Mouse (Mus musculus): ENCODE data around the gene Nxpe5. TPM values are rescaled to one million over a fixed set of nuclear protein-coding genes. Genes with fewer than 3 reads are reported as not detected.

Nxpe5 gene
- polyA plus RNA-seq, 1 experiment from 2014 or later = not detected

GRCm38 (mm10) chr5:138280425-138280768 lies 54.7 kb downstream of the Nxpe5 start:
- Histone ChIP-seq H3K4me3 (replicated peaks; ENCODE audit: low read length) (peak overlapping the region; percentile 54), H3K27ac (no peak overlapping the region), H3K4me2 (replicated peaks) (peak overlapping the region; percentile 68), H3K4me1 (replicated peaks; ENCODE audit: control insufficient read depth, insufficient read depth, low read length) (peaks cover 37% of the 10 kb centered on the region), H3K27me3 (ENCODE audit: control insufficient read depth, insufficient read depth, low read length) (no peaks in the 10 kb centered on the region), H3K36me3 (replicated peaks; ENCODE audit: control insufficient read depth, insufficient read depth) (peaks cover 28% of the 10 kb centered on the region), H3K9ac (no peak overlapping the region), H3K9me3 (ENCODE audit: control insufficient read depth, low read length) (peaks cover 7% of the 10 kb centered on the region; the same call in 1 of the 2 replicates)
- DNase-seq (ENCODE audit: low spot score) (no peak), ATAC-seq (ENCODE audit: low FRiP score) (no peak)
- 21% methylated on average over 26 of the region's 26 CpGs for WGBS

- ATAC-seq (ENCODE audit: low FRiP score) (no peak), DNase-seq (ENCODE audit: low spot score) (no peak)
- Histone ChIP-seq H3K27me3 (ENCODE audit: control insufficient read depth, insufficient read depth, low read length) (no peaks in the 10 kb centered on the region), H3K4me3 (replicated peaks; ENCODE audit: low read length) (peak overlapping the region; percentile 54), H3K4me2 (replicated peaks) (peak overlapping the region; percentile 68), H3K4me1 (replicated peaks; ENCODE audit: control insufficient read depth, insufficient read depth, low read length) (peaks cover 33% of the 10 kb centered on the region), H3K27ac (no peak overlapping the region), H3K36me3 (replicated peaks; ENCODE audit: control insufficient read depth, insufficient read depth) (peaks cover 23% of the 10 kb centered on the region; the same call in 1 of the 2 replicates), H3K9ac (no peak overlapping the region), H3K9me3 (ENCODE audit: control insufficient read depth, low read length) (peaks cover 7% of the 10 kb centered on the region; the same call in 1 of the 2 replicates)
- 93% methylated on average over 15 of the region's 15 CpGs for WGBS
Measured at GRCm38 (mm10) chr5:138280829-138281228, 55.1 kb downstream of the Nxpe5 start.

- Histone ChIP-seq H3K4me3 (replicated peaks; ENCODE audit: low read length) (no peak overlapping the region), H3K9me3 (ENCODE audit: control insufficient read depth, low read length) (peaks cover 7% of the 10 kb centered on the region; the same call in 1 of the 2 replicates), H3K4me2 (replicated peaks) (no peak overlapping the region), H3K4me1 (replicated peaks; ENCODE audit: control insufficient read depth, insufficient read depth, low read length) (peaks cover 23% of the 10 kb centered on the region), H3K36me3 (replicated peaks; ENCODE audit: control insufficient read depth, insufficient read depth) (peaks cover 15% of the 10 kb centered on the region; the same call in 1 of the 2 replicates), H3K27ac (no peak overlapping the region), H3K9ac (no peak overlapping the region), H3K27me3 (ENCODE audit: control insufficient read depth, insufficient read depth, low read length) (no peaks in the 10 kb centered on the region)
- ATAC-seq (ENCODE audit: low FRiP score) (no peak), DNase-seq (ENCODE audit: low spot score) (no peak)
- 86% methylated on average over 2 of the region's 2 CpGs for WGBS
Measured at GRCm38 (mm10) chr5:138281798-138282197, 56.1 kb downstream of the Nxpe5 start.

- Histone ChIP-seq H3K9me3 (ENCODE audit: control insufficient read depth, low read length) (peaks cover 7% of the 10 kb centered on the region; the same call in 1 of the 2 replicates), H3K4me3 (replicated peaks; ENCODE audit: low read length) (no peak overlapping the region), H3K9ac (no peak overlapping the region), H3K36me3 (replicated peaks; ENCODE audit: control insufficient read depth, insufficient read depth) (no peaks in the 10 kb centered on the region), H3K27ac (no peak overlapping the region), H3K4me2 (replicated peaks) (no peak overlapping the region), H3K27me3 (ENCODE audit: control insufficient read depth, insufficient read depth, low read length) (no peaks in the 10 kb centered on the region), H3K4me1 (replicated peaks; ENCODE audit: control insufficient read depth, insufficient read depth, low read length) (peaks cover 6% of the 10 kb centered on the region)
- 59% methylated on average over 1 of the region's 1 CpGs for WGBS
- ATAC-seq (ENCODE audit: low FRiP score) (no peak), DNase-seq (ENCODE audit: low spot score) (no peak)
Measured at GRCm38 (mm10) chr5:138283540-138283939, 57.8 kb downstream of the Nxpe5 start.

- H3K27me3 ChIP-seq (ENCODE audit: control insufficient read depth, insufficient read depth, low read length) = no peaks in the 10 kb centered on the region
Measured at GRCm38 (mm10) chr5:138287861-138288260, 62.2 kb downstream of the Nxpe5 start.

GRCm38 (mm10) chr5:138291638-138292037 lies 65.9 kb downstream of the Nxpe5 start:
- no peak overlapping the region for H3K9ac ChIP-seq
- H3K36me3 ChIP-seq (replicated peaks; ENCODE audit: control insufficient read depth, insufficient read depth) = no peaks in the 10 kb centered on the region
- H3K4me3 ChIP-seq (replicated peaks; ENCODE audit: low read length) = no peak overlapping the region
- no peaks in the 10 kb centered on the region for H3K9me3 ChIP-seq (ENCODE audit: control insufficient read depth, low read length)
- H3K27me3 ChIP-seq (ENCODE audit: control insufficient read depth, insufficient read depth, low read length) = no peaks in the 10 kb centered on the region
- H3K4me1 ChIP-seq (replicated peaks; ENCODE audit: control insufficient read depth, insufficient read depth, low read length) = no peaks in the 10 kb centered on the region
- 80% methylated on average over 1 of the region's 1 CpGs for WGBS
- no peak overlapping the region for H3K27ac ChIP-seq
- DNase-seq (ENCODE audit: low spot score) (no peak), ATAC-seq (ENCODE audit: low FRiP score) (no peak)
- H3K4me2 ChIP-seq (replicated peaks) = no peak overlapping the region

More at GRCm38 (mm10) chr5:138287861-138288260, 62.2 kb downstream of the Nxpe5 start:
- H3K27ac ChIP-seq = no peak overlapping the region
- no peaks in the 10 kb centered on the region for H3K36me3 ChIP-seq (replicated peaks; ENCODE audit: control insufficient read depth, insufficient read depth)
- H3K4me3 ChIP-seq (replicated peaks; ENCODE audit: low read length) = no peak overlapping the region
- no peaks in the 10 kb centered on the region for H3K4me1 ChIP-seq (replicated peaks; ENCODE audit: control insufficient read depth, insufficient read depth, low read length)
- WGBS = 80% methylated on average over 3 of the region's 3 CpGs
- H3K9ac ChIP-seq = no peak overlapping the region
- no peak overlapping the region for H3K4me2 ChIP-seq (replicated peaks)
- ATAC-seq (ENCODE audit: low FRiP score) = no peak
- DNase-seq (ENCODE audit: low spot score) = no peak
- no peaks in the 10 kb centered on the region for H3K9me3 ChIP-seq (ENCODE audit: control insufficient read depth, low read length)

- H3K27ac ChIP-seq = no peak overlapping the region
- H3K27me3 ChIP-seq (ENCODE audit: control insufficient read depth, insufficient read depth, low read length) = no peaks in the 10 kb centered on the region
- no peaks in the 10 kb centered on the region for H3K36me3 ChIP-seq (replicated peaks; ENCODE audit: control insufficient read depth, insufficient read depth)
- no peak overlapping the region for H3K9ac ChIP-seq
- H3K9me3 ChIP-seq (ENCODE audit: control insufficient read depth, low read length) = no peaks in the 10 kb centered on the region
- H3K4me3 ChIP-seq (replicated peaks; ENCODE audit: low read length) = no peak overlapping the region
- no peaks in the 10 kb centered on the region for H3K4me1 ChIP-seq (replicated peaks; ENCODE audit: control insufficient read depth, insufficient read depth, low read length)
- H3K4me2 ChIP-seq (replicated peaks) = no peak overlapping the region
- ATAC-seq (ENCODE audit: low FRiP score) (no peak), DNase-seq (ENCODE audit: low spot score) (no peak)
Measured at GRCm38 (mm10) chr5:138294158-138294557, 68.5 kb downstream of the Nxpe5 start.

GRCm38 (mm10) chr5:138299613-138300012 lies 73.9 kb downstream of the Nxpe5 start:
- no peak overlapping the region for H3K27ac ChIP-seq
- H3K9me3 ChIP-seq (ENCODE audit: control insufficient read depth, low read length) = no peaks in the 10 kb centered on the region
- H3K27me3 ChIP-seq (ENCODE audit: control insufficient read depth, insufficient read depth, low read length) = no peaks in the 10 kb centered on the region
- no peak overlapping the region for H3K4me3 ChIP-seq (replicated peaks; ENCODE audit: low read length)
- ATAC-seq (ENCODE audit: low FRiP score) (no peak), DNase-seq (ENCODE audit: low spot score) (no peak)
- no peaks in the 10 kb centered on the region for H3K4me1 ChIP-seq (replicated peaks; ENCODE audit: control insufficient read depth, insufficient read depth, low read length)
- no peak overlapping the region for H3K9ac ChIP-seq
- WGBS = 90% methylated on average over 2 of the region's 2 CpGs
- H3K4me2 ChIP-seq (replicated peaks) = no peak overlapping the region
- no peaks in the 10 kb centered on the region for H3K36me3 ChIP-seq (replicated peaks; ENCODE audit: control insufficient read depth, insufficient read depth)
